Mouse (Mus musculus) brain, embryonic 18.5 days (tissue): Measurements from ENCODE around the gene Gramd4.
A peak's percentile ranks its signal among the peaks of the same experiment; 100 is the strongest.
"Not testable (repeated sequence)": the region's sequence is repeated elsewhere in the genome, so short reads cannot be mapped to it uniquely, and the experiment has no call there.

Experiments used
- DNase-seq: peaks from one replicate; pipeline ENCODE4 v3.0.0-alpha.2; 2012; ENCODE audit warnings: low read depth, low spot score

Gene Gramd4

GRCm38 (mm10) chr15:86116421-86116820 is 58.9 kb downstream of the Gramd4 start:
- DNase-seq: no peak

DNA sequence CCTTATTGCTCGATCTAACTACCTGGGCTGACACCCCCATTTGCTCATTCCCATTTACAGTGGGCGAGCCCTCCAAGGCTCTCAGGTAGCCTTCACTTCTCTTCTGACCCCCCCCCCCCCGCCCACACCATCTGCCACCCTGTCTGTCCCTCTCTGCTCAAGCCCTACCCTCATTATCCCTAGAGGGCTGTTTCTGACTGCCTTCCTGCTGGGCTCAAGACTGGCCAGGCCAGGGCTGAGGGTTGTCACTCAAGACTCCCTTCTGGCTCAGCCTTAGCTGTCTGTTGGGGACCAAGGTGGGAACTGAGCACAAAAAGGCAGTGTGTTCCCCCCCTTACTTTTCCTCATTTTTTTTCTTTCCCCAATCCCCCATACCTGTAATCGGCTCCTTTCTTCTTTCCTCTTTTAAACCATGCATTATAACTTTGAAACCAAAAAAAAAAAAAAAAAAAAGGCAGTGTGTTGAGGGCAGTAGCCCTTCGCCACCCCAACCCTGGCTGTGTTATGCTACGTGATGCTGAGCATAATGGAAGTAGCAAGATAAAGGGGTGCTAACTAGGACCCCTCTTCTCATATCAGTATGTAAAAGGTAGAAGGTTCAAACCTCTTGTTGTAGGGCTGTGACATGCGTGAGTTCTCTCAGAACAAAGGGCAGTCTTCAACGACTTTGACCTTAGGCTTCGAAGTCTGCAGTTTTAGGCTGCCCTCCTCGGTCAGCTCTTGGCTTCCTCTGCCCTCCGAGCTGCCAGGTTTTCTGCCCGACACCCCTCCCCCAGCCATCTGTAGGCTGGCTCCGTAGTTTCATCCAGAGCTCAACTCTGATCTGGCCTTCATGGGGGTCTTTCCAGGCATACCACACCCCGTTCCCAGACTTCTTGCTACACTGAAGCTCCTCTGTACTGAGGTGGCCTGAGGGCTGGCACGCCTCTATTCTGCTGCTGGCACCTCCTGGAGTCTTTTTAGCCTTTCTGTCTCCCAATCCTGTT is 59.9 kb downstream of the Gramd4 start:
- no peak for DNase-seq

GRCm38 (mm10) chr15:86119186-86119585 is 61.7 kb downstream of the Gramd4 start:
- no peak for DNase-seq

DNA sequence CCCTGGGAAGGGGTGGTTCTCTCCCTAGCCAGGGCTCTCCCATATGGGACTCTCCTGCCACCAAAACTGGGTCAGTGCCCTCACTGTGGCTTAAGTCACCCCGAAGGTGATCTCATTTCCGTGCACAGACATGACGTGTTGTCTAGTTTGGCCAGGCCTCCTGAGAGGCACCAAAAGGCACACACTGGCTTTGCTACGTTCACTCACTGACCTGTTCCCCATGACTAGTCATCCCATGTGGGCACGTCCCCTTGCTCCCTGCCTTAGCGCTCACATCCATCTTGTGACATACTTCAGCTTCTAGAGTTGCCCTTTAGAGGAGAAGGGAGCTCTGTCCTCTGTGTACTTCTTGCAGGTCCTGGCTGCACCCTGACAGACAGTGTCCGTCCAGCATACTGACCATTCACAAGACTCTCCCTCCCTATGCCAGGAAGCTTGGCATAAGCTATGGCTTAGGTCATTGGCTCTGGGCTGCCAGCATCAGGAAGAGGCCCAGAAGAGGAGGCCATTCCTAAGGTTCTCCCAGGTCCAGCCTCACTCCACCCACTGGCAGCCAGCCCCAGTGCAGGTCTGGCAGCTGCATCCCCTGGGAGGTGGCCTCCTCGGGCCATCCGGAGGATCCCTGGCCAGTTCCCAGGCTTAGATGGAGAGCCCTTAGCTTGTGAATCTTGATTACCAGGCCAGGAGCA is 64.9 kb downstream of the Gramd4 start:
- no peak for DNase-seq

- no peak for DNase-seq
Observed at GRCm38 (mm10) chr15:86123409-86123808, 65.9 kb downstream of the Gramd4 start.

- DNase-seq: no peak
Observed at GRCm38 (mm10) chr15:86124359-86124758, 66.9 kb downstream of the Gramd4 start.

GRCm38 (mm10) chr15:86129036-86129435 is 71.5 kb downstream of the Gramd4 start:
- no peak for DNase-seq

GRCm38 (mm10) chr15:86130657-86131056 is 73.2 kb downstream of the Gramd4 start:
- no peak for DNase-seq

DNA sequence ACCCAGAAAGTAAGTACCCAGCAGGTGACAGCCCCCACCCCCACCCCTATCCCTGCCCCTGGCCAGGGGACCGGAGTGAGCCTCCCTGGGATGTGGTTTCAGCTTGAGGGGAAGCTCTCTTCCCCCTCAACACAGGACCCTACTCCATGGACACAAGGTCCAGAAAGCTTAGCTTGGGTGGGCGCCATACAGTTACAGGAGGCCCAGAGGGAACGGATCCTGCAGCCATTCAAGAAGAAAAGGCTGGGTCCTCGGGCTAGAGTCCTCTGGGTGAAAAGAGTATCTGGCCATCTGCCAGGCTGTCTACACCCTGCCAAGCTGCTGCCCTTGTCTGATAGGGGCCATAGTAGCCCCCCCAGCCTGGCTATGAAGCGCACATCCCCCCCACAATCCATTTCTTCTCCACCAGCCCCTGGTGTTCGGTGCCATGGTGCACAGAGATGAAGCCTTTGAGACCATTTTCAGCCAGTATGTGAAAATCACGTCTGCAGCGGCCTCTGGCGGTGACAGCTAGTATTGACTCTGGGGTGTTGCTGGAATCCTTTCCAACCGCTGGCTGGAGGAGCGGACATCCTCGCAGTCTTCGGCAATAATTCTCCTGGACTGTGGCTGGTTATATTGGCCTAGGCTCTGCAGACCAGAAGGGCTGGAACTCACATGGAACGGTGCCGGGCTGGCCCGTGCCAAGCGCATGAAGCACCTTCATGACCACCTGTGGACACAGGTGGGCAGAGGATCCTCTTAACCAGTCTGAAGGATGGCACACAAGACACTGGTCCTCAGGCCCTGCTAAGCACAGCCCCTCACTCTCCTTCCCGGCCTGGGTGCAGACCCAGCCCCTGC is 77.7 kb downstream of the Gramd4 start:
- DNase-seq: peak; percentile 61

DNA sequence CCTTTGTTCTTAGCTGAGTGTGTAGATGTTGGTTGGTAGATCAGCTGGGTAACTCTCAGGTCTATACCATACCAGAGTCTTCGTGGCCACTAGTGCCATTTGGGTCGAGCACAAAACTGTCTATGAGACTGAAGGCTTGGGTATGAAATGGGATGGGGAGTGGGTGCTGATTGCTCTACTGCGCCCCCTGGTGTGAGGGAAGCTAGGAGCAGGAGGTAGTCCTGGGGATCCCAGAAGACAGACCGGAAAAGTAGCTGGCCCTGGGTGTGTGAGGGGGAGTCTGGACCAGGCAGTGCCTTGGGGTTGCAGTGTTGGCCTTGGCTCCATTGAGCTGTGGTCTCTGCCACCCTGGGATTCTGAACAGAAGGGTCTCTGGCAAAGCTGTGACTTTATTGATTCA is 80.1 kb downstream of the Gramd4 start:
- no peak for DNase-seq

DNA sequence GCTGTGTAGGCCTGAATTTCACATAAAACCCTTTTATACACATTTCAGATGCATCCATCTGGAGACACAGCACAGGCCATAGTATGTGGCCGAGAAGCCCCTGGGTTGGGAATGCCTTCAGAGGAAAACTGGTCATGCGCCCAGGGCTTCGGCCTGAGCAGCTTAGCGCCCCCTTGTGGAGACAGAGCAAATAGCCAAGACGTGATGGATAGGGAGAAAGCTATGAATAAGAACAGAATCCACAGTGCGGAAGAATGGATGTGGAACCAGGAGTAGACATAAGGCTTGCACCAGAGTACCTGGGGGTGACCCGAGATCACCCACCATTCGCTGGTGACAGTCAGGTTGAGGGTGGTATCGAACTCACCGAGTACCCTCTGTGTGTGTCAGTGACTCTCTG is 82.8 kb downstream of the Gramd4 start:
- peak; percentile 26 for DNase-seq

DNA sequence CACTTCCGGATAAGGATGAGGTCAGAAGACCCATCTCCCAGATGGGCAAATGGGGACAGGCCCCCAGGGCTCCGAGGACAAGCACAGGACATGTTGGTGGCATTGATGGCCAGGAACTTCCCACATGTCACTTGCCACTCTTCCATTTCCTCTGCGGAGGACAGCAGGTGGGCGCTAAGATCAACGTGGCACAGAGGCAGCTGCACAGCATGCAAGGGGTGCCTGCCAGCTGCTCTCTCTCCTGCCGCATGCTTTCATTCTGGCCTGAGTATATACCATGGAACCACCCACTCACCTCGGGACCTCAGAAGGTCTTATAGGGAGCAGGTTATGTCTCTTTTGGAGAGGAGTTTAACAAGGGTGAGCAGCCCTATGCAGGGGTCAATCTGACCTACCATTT is 87.1 kb downstream of the Gramd4 start:
- no peak for DNase-seq

GRCm38 (mm10) chr15:86145046-86145445 is 87.6 kb downstream of the Gramd4 start:
- DNase-seq: no peak

- DNase-seq: no peak
Observed at GRCm38 (mm10) chr15:86146922-86147321, 89.4 kb downstream of the Gramd4 start.

- no peak for DNase-seq
Observed at GRCm38 (mm10) chr15:86150593-86150992, 93.1 kb downstream of the Gramd4 start.

DNA sequence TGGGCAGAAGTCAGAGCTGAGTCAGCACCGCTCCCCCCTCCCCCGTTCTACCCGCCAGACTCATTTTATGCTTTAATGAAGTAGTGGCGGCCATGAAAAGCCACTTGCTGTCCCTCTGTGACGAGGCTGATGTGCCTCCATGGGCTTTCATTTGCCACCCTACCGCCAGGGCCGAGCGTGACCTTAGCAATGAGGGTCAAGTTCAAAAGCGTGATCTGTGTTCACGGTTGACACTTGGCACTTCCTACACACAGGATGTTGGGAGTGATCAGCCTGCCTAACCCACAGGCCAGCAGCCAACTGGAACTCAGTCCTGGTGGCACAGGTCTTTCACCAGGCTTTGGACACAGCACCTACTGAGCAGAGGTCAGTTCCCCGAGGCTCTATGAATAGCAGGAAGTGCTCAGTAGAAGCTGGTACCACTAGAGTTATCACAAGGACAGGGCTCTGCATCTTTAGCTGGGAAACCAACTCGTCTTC is 96.0 kb downstream of the Gramd4 start:
- no peak for DNase-seq

DNA sequence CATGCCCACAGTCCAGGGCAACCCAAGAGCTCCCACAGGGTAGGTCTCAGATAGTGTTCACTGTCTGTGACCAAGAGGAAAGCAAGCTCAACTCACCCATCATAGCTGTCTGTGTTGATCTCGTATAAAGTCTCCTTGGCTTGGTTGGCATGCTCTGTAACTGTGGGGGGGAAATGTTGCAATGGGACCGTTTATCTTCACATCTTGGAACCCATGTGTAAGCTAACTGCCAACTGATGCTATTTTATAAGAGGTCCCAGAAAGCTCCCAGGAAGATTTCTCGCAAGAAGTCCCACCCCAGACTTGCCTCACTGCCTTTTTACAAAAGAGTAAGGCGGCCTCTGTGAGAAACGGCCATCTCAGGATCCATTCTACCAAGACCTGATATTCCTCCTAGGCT is 99.0 kb downstream of the Gramd4 start:
- DNase-seq: no peak

- DNase-seq: no peak
Observed at GRCm38 (mm10) chr15:86159093-86159492, 101.6 kb downstream of the Gramd4 start.

- no peak for DNase-seq
Observed at GRCm38 (mm10) chr15:86159719-86160118, 102.2 kb downstream of the Gramd4 start.

DNA sequence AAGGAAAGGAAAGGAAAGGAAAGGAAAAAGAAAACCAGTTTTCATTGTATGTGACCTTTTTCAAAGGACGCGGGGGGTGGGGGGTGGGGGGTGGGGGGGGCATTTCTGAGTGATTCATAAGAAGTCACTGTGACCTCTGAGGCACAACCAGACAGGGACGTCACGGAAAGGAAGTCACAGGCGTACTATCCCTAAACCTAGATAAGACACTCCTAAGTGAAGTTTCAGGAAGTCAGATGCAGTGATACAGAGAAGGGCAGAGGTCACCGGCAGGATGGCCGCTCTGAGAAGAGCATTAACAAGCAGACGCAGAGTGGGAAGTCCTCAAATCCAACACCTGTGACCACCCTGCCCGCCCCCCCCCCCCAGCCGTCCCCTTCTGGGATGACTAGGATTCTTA is 103.4 kb downstream of the Gramd4 start:
- DNase-seq: no peak

DNA sequence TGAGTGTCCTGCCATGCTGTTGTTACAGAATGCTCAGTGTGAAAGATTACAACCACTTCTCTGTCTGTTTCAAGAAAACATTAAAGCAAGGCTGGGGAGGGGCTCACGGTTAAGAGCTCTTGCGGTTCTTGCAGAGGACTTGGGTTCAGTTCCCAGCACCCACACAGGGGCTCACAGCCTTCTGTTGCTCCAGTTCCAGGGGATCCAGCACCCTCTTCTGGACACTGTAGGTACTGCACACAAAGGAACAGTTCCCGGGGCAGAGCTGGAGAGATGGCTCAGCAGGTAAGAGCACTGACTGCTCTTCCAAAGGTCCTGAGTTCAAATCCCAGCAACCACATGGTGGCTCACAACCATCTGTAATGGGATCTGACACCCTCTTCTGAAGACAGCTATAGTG is 104.3 kb downstream of the Gramd4 start:
- DNase-seq: not testable (repeated sequence)
